Mouse (Mus musculus): ENCODE results near the gene Lrrc10. TPM values are rescaled to one million over a fixed set of nuclear protein-coding genes. Genes with fewer than 3 reads are reported as not detected.

Gene Lrrc10
- total RNA-seq (2012; rRNA removed), result not detected in 2 replicates
- polyA plus RNA-seq (2012; ENCODE audit: insufficient read depth in 1 of 2, insufficient read length in 2 of 2, low read depth in 1 of 2, low replicate concordance in 2 of 2, missing spikeins in 1 of 2), result under 1 TPM in 1 of 2 experiments, not detected in 1; 0.18 TPM

GRCm38 (mm10) chr10:117045175-117046056 lies at the start of gene Lrrc10:
TSS of gene Lrrc10 (plus strand) at chr10:117045341.
- peaks cover 0 to 4% of the 10 kb centered on the region in 2 experiments; a peak in 2 of 4 replicates for H3K36me3 ChIP-seq (ENCODE audit: control insufficient read depth in 1 of 2, insufficient read depth in 2 of 2, low read length in 2 of 2)
- DNase-seq (ENCODE audit: low read depth, low spot score), result no peak
- H3K4me3 ChIP-seq (ENCODE audit: control insufficient read depth in 1 of 2, insufficient read depth in 1 of 2, low read depth in 2 of 2, low read length in 2 of 2), result peak within 1 kb of the TSS in 1 of 2 experiments; percentile 10; a peak in 2 of 4 replicates
- no peaks in the 10 kb centered on the region for H3K79me2 ChIP-seq (ENCODE audit: control insufficient read depth, insufficient read depth, low read length, poor library complexity)
- no peaks in the 10 kb centered on the region for H3K9me3 ChIP-seq (replicated peaks; ENCODE audit: insufficient read depth, low read length)
- TF ChIP-seq MEF2A (IDR thresholded peaks at IDR 0.05; ENCODE audit: extremely low read depth, insufficient replicate concordance, low read depth, low read length, poor library complexity, severe bottlenecking) (no peak), GABPA (IDR thresholded peaks at IDR 0.05; ENCODE audit: low read depth, low read length) (no peak), CHD1 (IDR thresholded peaks at IDR 0.05; ENCODE audit: low read depth, low read length) (no peak), SMC3 (IDR thresholded peaks at IDR 0.05; ENCODE audit: low read depth, low read length) (no peak), MXI1 (IDR thresholded peaks at IDR 0.05; ENCODE audit: low read depth, low read length) (no peak), TAL1 (IDR thresholded peaks at IDR 0.05; ENCODE audit: low read length) (no peak), POLR2AphosphoS5 (IDR thresholded peaks at IDR 0.05; ENCODE audit: borderline replicate concordance, low read depth, low read length) (no peak), TCF12 (IDR thresholded peaks at IDR 0.05; ENCODE audit: low read depth, low read length) (no peak), POLR2AphosphoS2 (IDR thresholded peaks at IDR 0.05; ENCODE audit: low read length) (no peak), EP300 (IDR thresholded peaks at IDR 0.05; ENCODE audit: low read depth in 1 of 2, low read length in 2 of 2) (no peak), E2F4 (IDR thresholded peaks at IDR 0.05; ENCODE audit: borderline replicate concordance, low read depth, low read length) (no peak), GATA1 (IDR thresholded peaks at IDR 0.05; ENCODE audit: low read depth, low read length) (no peak)
- peak within 1 kb of the TSS; percentile 48 for H3K9ac ChIP-seq (ENCODE audit: control insufficient read depth, low read depth, low read length, poor library complexity, severe bottlenecking)
- H3K27ac ChIP-seq (ENCODE audit: control insufficient read depth, low read depth, low read length), result no peak within 1 kb of the TSS
- H3K27me3 ChIP-seq (ENCODE audit: control insufficient read depth in 1 of 2, insufficient read depth in 2 of 2, low read length in 2 of 2), result no peaks in the 10 kb centered on the region
- peaks cover 0 to 5% of the 10 kb centered on the region in 2 experiments; a peak in 2 of 4 replicates for H3K4me1 ChIP-seq (ENCODE audit: control insufficient read depth in 1 of 2, insufficient read depth in 2 of 2, low read length in 2 of 2)

- H3K4me3 ChIP-seq (ENCODE audit: control insufficient read depth in 1 of 2, insufficient read depth in 1 of 2, low read depth in 2 of 2, low read length in 2 of 2), result no peak overlapping the region
Measured at GRCm38 (mm10) chr10:116995584-116996235, 49.4 kb upstream of the Lrrc10 start.

More at GRCm38 (mm10) chr10:116995584-116996235, 49.4 kb upstream of the Lrrc10 start:
- Histone ChIP-seq H3K27ac (ENCODE audit: control insufficient read depth, low read depth, low read length) (no peak overlapping the region), H3K36me3 (ENCODE audit: control insufficient read depth in 1 of 2, insufficient read depth in 2 of 2, low read length in 2 of 2) (no peaks in the 10 kb centered on the region), H3K27me3 (ENCODE audit: control insufficient read depth in 1 of 2, insufficient read depth in 2 of 2, low read length in 2 of 2) (peaks cover 0 to 2% of the 10 kb centered on the region in 2 experiments; a peak in 1 of 4 replicates), H3K4me1 (ENCODE audit: control insufficient read depth in 1 of 2, insufficient read depth in 2 of 2, low read length in 2 of 2) (no peaks in the 10 kb centered on the region), H3K79me2 (ENCODE audit: control insufficient read depth, insufficient read depth, low read length, poor library complexity) (no peaks in the 10 kb centered on the region), H3K9me3 (replicated peaks; ENCODE audit: insufficient read depth, low read length) (no peaks in the 10 kb centered on the region), H3K9ac (ENCODE audit: control insufficient read depth, low read depth, low read length, poor library complexity, severe bottlenecking) (no peak overlapping the region)
- DNase-seq (ENCODE audit: low read depth, low spot score), result no peak
- TF ChIP-seq CHD2 (IDR thresholded peaks at IDR 0.05; ENCODE audit: low read length), result no peak
- TF ChIP-seq ZMIZ1 (IDR thresholded peaks at IDR 0.05; ENCODE audit: low read depth, low read length), result no peak
- TF ChIP-seq GATA1 (IDR thresholded peaks at IDR 0.05; ENCODE audit: low read depth, low read length), result no peak
- no peak for TF ChIP-seq USF1 (IDR thresholded peaks at IDR 0.05; ENCODE audit: low read depth, low read length)
- no peak for TF ChIP-seq RAD21 (IDR thresholded peaks at IDR 0.05; ENCODE audit: low read depth, low read length)
- TF ChIP-seq MXI1 (IDR thresholded peaks at IDR 0.05; ENCODE audit: low read depth, low read length), result no peak
- TF ChIP-seq MEF2A (IDR thresholded peaks at IDR 0.05; ENCODE audit: extremely low read depth, insufficient replicate concordance, low read depth, low read length, poor library complexity, severe bottlenecking), result no peak
- no peak for TF ChIP-seq E2F4 (IDR thresholded peaks at IDR 0.05; ENCODE audit: borderline replicate concordance, low read depth, low read length)
- TF ChIP-seq TCF12 (IDR thresholded peaks at IDR 0.05; ENCODE audit: low read depth, low read length), result no peak
- no peak for TF ChIP-seq POLR2AphosphoS5 (IDR thresholded peaks at IDR 0.05; ENCODE audit: borderline replicate concordance, low read depth, low read length)
- TF ChIP-seq ZC3H11A (IDR thresholded peaks at IDR 0.05; ENCODE audit: low read depth, low read length), result no peak
- TF ChIP-seq UBTF (IDR thresholded peaks at IDR 0.05; ENCODE audit: borderline replicate concordance, insufficient read depth, low read depth, low read length), result no peak
- TF ChIP-seq NELFE (IDR thresholded peaks at IDR 0.05; ENCODE audit: low read depth, low read length), result no peak
- TF ChIP-seq HCFC1 (IDR thresholded peaks at IDR 0.05; ENCODE audit: low read depth, low read length), result no peak
- no peak for TF ChIP-seq ELF1 (IDR thresholded peaks at IDR 0.05; ENCODE audit: low read depth, low read length)
- no peak for TF ChIP-seq ZNF384 (IDR thresholded peaks at IDR 0.05; ENCODE audit: low read depth, low read length)

Measured in MEL (cell line).